Comparison of ENCODE assay signal across 8 mouse cellular contexts in genomic region chr4:82499238-82499637, GRCm38 (mm10).
A peak's percentile ranks its signal among the peaks of the same experiment; 100 is the strongest.
DNase-seq lines count a peak whose midpoint lies in the region; ATAC-seq and TF ChIP-seq lines count a peak whose summit lies in the region.

No protein-coding gene starts in this region.

- peak overlapping the region; percentile 22; the same call in 1 of the 2 replicates for H3K27ac ChIP-seq in lung, postnatal 0 days (ENCODE audit: low read length)
- H3K27ac ChIP-seq in intestine, embryonic 14.5 days (ENCODE audit: low read depth): no peak overlapping the region
- H3K27ac ChIP-seq in stomach, embryonic 16.5 days (ENCODE audit: low read length): no peak overlapping the region

- H3K4me3 ChIP-seq in lung, postnatal 0 days (ENCODE audit: low read depth, low read length): peak overlapping the region; percentile 20; the same call in 1 of the 2 replicates
- H3K4me3 ChIP-seq in intestine, embryonic 14.5 days (ENCODE audit: low read depth, low read length): no peak overlapping the region
- H3K4me3 ChIP-seq in stomach, embryonic 16.5 days (replicated peaks; ENCODE audit: low read length): no peak overlapping the region; the same call in 1 of the 2 replicates

- TF ChIP-seq CTCF in lung, postnatal 0 days (IDR thresholded peaks at IDR 0.05): no peak

- peaks cover 17% of the 10 kb centered on the region; the same call in 1 of the 2 replicates for H3K4me1 ChIP-seq in lung, postnatal 0 days (ENCODE audit: insufficient read depth, low read depth, low read length)
- H3K4me1 ChIP-seq in intestine, embryonic 14.5 days (replicated peaks; ENCODE audit: control insufficient read depth, insufficient read depth, low read length): peaks cover 30% of the 10 kb centered on the region
- H3K4me1 ChIP-seq in stomach, embryonic 16.5 days (ENCODE audit: control insufficient read depth, insufficient read depth, low read length): peaks cover 43% of the 10 kb centered on the region

- H3K9me3 ChIP-seq in lung, postnatal 0 days (ENCODE audit: low read length): no peaks in the 10 kb centered on the region
- no peaks in the 10 kb centered on the region for H3K9me3 ChIP-seq in intestine, embryonic 14.5 days (ENCODE audit: control insufficient read depth, low read length)
- no peaks in the 10 kb centered on the region for H3K9me3 ChIP-seq in stomach, embryonic 16.5 days (replicated peaks; ENCODE audit: control insufficient read depth, low read length)

- no peaks in the 10 kb centered on the region for H3K27me3 ChIP-seq in lung, postnatal 0 days (replicated peaks; ENCODE audit: insufficient read depth, low read length)
- no peaks in the 10 kb centered on the region for H3K27me3 ChIP-seq in intestine, embryonic 14.5 days (replicated peaks; ENCODE audit: control insufficient read depth, insufficient read depth, low read length)
- no peaks in the 10 kb centered on the region for H3K27me3 ChIP-seq in stomach, embryonic 16.5 days (ENCODE audit: control insufficient read depth, insufficient read depth, low read length)

- peak; percentile 33; the same call in 1 of the 2 replicates for ATAC-seq in lung, postnatal 0 days
- no peak for ATAC-seq in intestine, embryonic 14.5 days (replicated peaks; ENCODE audit: low FRiP score, low TSS enrichment, low read depth)
- ATAC-seq in stomach, embryonic 16.5 days (ENCODE audit: insufficient read depth, low FRiP score): 0 out of 2 replicates have a peak, but pooled peaks have one; percentile 42

- no peaks in the 10 kb centered on the region for H3K36me3 ChIP-seq in lung, postnatal 0 days (ENCODE audit: insufficient read depth, low read length)
- peaks cover 32% of the 10 kb centered on the region for H3K36me3 ChIP-seq in intestine, embryonic 14.5 days (ENCODE audit: control insufficient read depth, insufficient read depth, low read length)
- H3K36me3 ChIP-seq in stomach, embryonic 16.5 days (ENCODE audit: control insufficient read depth, insufficient read depth, low read length): peaks cover 11% of the 10 kb centered on the region; the same call in 1 of the 2 replicates

- 34% methylated on average over 5 of the region's 5 CpGs for WGBS in lung, postnatal 0 days
- WGBS in intestine, embryonic 14.5 days: 79% methylated on average over 5 of the region's 5 CpGs
- WGBS in stomach, embryonic 16.5 days: 69% methylated on average over 5 of the region's 5 CpGs

- TF ChIP-seq EP300 in lung, postnatal 0 days (IDR thresholded peaks at IDR 0.05): no peak

- DNase-seq in cerebellum, adult 9-10 months: peak; percentile 67
- DNase-seq in cerebellum, adult 8-10 months: no peak
- no peak for DNase-seq in lung, postnatal 0 days (ENCODE audit: low spot score)
- no peak for DNase-seq in lung, adult 18-20 months
- peak; percentile 48 for DNase-seq in intestine, embryonic 14.5 days (ENCODE audit: low spot score)
- no peak for DNase-seq in gastrocnemius, adult 18-20 months (ENCODE audit: low spot score)
- no peak for DNase-seq in spleen, adult 12 weeks (ENCODE audit: low spot score)

- H3K4me2 ChIP-seq in lung, postnatal 0 days (replicated peaks; ENCODE audit: low read depth, low read length): peak overlapping the region; percentile 89
- H3K4me2 ChIP-seq in intestine, embryonic 14.5 days (ENCODE audit: low read length): no peak overlapping the region; the same call in 1 of the 2 replicates
- H3K4me2 ChIP-seq in stomach, embryonic 16.5 days (ENCODE audit: low read depth, low read length): peak overlapping the region; percentile 43

- H3K9ac ChIP-seq in lung, postnatal 0 days (replicated peaks; ENCODE audit: low read depth): no peak overlapping the region
- no peak overlapping the region for H3K9ac ChIP-seq in intestine, embryonic 14.5 days (ENCODE audit: low read length)
- no peak overlapping the region; the same call in 1 of the 2 replicates for H3K9ac ChIP-seq in stomach, embryonic 16.5 days (ENCODE audit: low read length)

Comparison
In these comparisons a context has a peak if more than half of its experiments do, and no peak if none do; other contexts are left out.
1. DNase-seq: peak in cerebellum, adult 9-10 months (single experiment) and intestine, embryonic 14.5 days (single experiment); none in cerebellum, adult 8-10 months (single experiment), lung, postnatal 0 days (single experiment), lung, adult 18-20 months (0 of 2), gastrocnemius, adult 18-20 months (single experiment) and spleen, adult 12 weeks (single experiment).